Mouse (Mus musculus) hindbrain, embryonic 15.5 days (tissue): ENCODE data around the gene Srrm1. TPM values are rescaled to one million over a fixed set of nuclear protein-coding genes. Genes with fewer than 3 reads are reported as not detected.

Source experiments
- ATAC-seq: fragments of 200-750 bp; cut with Nextera tagmentation; 2 replicates; pipeline ENCODE4 v1.8.0; 2017; ENCODE audit warnings: low read depth, moderate number of reproducible peaks, moderate TSS enrichment; ENCODE audit not compliant: low FRiP score
- H3K27ac ChIP-seq: fragments of 300-500 bp; sonication (generic); replicated peaks from 2 replicates; pipeline ENCODE4 v1.5.1; 2015; ENCODE audit warnings: mild to moderate bottlenecking, inconsistent platforms
- H3K27me3 ChIP-seq: fragments of 300-500 bp; sonication (generic); 2 replicates; pipeline ENCODE4 v1.6.1; 2015; ENCODE audit warnings: control low read depth, inconsistent platforms
- H3K36me3 ChIP-seq: fragments of 300-500 bp; sonication (generic); 2 replicates; pipeline ENCODE4 v1.6.1; 2015; ENCODE audit warnings: control low read depth, inconsistent platforms
- H3K4me1 ChIP-seq: fragments of 300-500 bp; sonication (generic); replicated peaks from 2 replicates; pipeline ENCODE4 v1.6.1; 2015; ENCODE audit warnings: control low read depth, inconsistent platforms
- H3K4me2 ChIP-seq: fragments of 300-500 bp; sonication (generic); 2 replicates; pipeline ENCODE4 v1.6.1; 2015; ENCODE audit warnings: moderate library complexity, mild to moderate bottlenecking, inconsistent platforms
- H3K4me3 ChIP-seq: fragments of 300-500 bp; sonication (generic); 2 replicates; pipeline ENCODE4 v1.5.1; 2015; ENCODE audit warnings: mild to moderate bottlenecking, inconsistent platforms
- H3K9ac ChIP-seq: fragments of 300-500 bp; sonication (generic); 2 replicates; pipeline ENCODE4 v1.6.1; 2015; ENCODE audit warnings: inconsistent platforms
- H3K9me3 ChIP-seq: fragments of 300-500 bp; sonication (generic); 2 replicates; pipeline ENCODE4 v1.6.1; 2016; ENCODE audit warnings: control low read depth, inconsistent platforms
- WGBS: fragments of 180-500 bp; shearing (Covaris S2); methylation state at CpG from one replicate; pipeline ENCODE4 v1.1.7; 2015; 5-methylcytosine and 5-hydroxymethylcytosine counted together
- polyA plus RNA-seq: library from polyadenylated mRNA; unstranded; fragments of >200 nt; fragmentation: Nextera tagmentation; extraction: Ambion mirVana; gene quantifications from 2 replicates; pipeline ENCODE4 v1.2.1, GENCODE M21; 2015

Srrm1 gene
- polyA plus RNA-seq, 1 experiment from 2014 or later = 170 TPM

GRCm38 (mm10) chr4:135352326-135353065 is 625 bp downstream of the Srrm1 start:
- WGBS = under 1% methylated on average over 59 of the region's 67 CpGs

DNA sequence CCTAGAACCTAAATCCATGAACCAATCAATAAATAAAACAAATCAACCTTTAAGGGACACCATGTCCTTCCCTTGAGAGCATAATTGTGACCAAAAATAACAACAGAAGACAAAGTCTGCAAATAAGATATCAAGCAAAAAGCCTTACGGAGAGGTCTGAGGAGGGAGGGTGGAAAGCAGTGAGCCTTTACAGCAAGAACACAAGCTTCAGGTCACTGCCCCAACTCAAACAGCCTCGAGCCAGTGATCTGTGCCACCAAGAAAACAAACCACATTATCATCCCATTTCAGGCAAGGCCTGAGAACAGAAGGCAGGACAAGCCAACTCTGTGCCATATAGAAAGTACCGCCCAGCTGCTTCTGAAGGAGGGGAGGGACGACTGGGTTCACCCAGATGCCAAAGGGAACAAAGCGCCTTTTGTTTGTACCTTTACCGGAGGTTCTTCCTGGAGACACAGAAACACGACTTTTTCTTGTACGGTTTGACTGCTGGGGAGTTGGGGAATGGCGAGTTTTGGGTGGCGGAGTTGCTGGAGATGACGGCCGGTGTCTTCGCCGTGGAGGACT is 15.7 kb downstream of the Srrm1 start:
- no peaks in the 10 kb centered on the region for H3K27me3 ChIP-seq
- 74% methylated on average over 14 of the region's 14 CpGs for WGBS
- peaks cover 87% of the 10 kb centered on the region for H3K36me3 ChIP-seq
- H3K4me3 ChIP-seq = no peak overlapping the region
- H3K9ac ChIP-seq = no peak overlapping the region
- ATAC-seq = no peak
- H3K27ac ChIP-seq = no peak overlapping the region
- no peak overlapping the region for H3K4me2 ChIP-seq
- no peaks in the 10 kb centered on the region for H3K4me1 ChIP-seq
- no peaks in the 10 kb centered on the region for H3K9me3 ChIP-seq

More at GRCm38 (mm10) chr4:135352326-135353065, 625 bp downstream of the Srrm1 start:
- Histone ChIP-seq H3K9ac (peak overlapping the region; percentile 94), H3K36me3 (0 out of 2 replicates have a peak, but pooled peaks cover 2% of the 10 kb centered on the region), H3K27me3 (no peaks in the 10 kb centered on the region), H3K4me1 (peaks cover 22% of the 10 kb centered on the region), H3K9me3 (no peaks in the 10 kb centered on the region), H3K4me2 (peak overlapping the region; percentile 65), H3K27ac (peak overlapping the region; percentile 90), H3K4me3 (peak overlapping the region; percentile 84)
- peak; percentile 19 for ATAC-seq

DNA sequence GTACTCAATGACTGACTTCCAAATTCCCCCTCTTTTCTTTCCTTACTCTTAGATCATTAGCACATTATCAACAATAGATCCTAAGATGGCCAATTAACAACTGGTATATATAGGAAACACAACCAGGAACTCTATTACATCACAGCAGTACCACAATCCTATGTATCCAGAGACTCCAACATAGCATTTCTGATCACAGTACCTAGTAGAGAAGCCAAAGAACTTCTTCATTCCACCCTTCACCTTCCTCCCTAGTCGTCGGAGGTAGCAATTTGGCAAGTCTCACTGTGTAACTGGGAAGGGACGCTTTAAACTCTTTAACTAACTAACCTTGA is 17.1 kb downstream of the Srrm1 start:
- WGBS = 95% methylated on average over 3 of the region's 3 CpGs
- H3K27ac ChIP-seq = no peak overlapping the region
- H3K9ac ChIP-seq = no peak overlapping the region
- no peaks in the 10 kb centered on the region for H3K4me1 ChIP-seq
- no peaks in the 10 kb centered on the region for H3K27me3 ChIP-seq
- H3K9me3 ChIP-seq = no peaks in the 10 kb centered on the region
- ATAC-seq = no peak
- H3K4me3 ChIP-seq = no peak overlapping the region
- no peak overlapping the region for H3K4me2 ChIP-seq
- peaks cover 87% of the 10 kb centered on the region for H3K36me3 ChIP-seq

- Histone ChIP-seq H3K27me3 (no peaks in the 10 kb centered on the region), H3K36me3 (peaks cover 86% of the 10 kb centered on the region), H3K4me2 (no peak overlapping the region), H3K4me3 (no peak overlapping the region), H3K9ac (no peak overlapping the region), H3K27ac (no peak overlapping the region), H3K9me3 (no peaks in the 10 kb centered on the region), H3K4me1 (no peaks in the 10 kb centered on the region)
- WGBS = 82% methylated on average over 9 of the region's 9 CpGs
- no peak for ATAC-seq
These were observed 17.6 kb downstream of the Srrm1 start for GRCm38 (mm10) chr4:135335327-135336022.

DNA sequence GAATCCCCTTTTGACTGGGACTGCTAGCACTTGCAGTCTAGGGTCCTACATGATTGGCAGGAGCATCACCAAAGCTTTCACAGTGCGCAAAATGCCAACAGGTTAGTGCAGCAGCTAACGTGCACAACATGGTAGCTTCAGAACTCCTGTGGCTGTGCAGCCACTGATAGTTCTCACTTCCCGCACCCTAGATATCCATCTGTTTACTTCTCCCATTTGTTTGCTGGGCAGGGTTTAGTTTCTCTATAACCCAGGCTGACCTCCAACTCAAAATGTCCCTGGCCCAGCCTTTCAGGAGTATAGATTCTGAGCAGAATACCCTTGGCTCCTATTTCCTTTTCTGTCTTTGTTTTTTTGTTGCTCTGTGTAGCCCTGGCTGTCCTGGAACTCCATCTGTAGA is 26.7 kb downstream of the Srrm1 start:
- no peak for ATAC-seq
- Histone ChIP-seq H3K9ac (no peak overlapping the region), H3K4me2 (no peak overlapping the region), H3K36me3 (peaks cover 90% of the 10 kb centered on the region), H3K4me3 (no peak overlapping the region), H3K4me1 (no peaks in the 10 kb centered on the region), H3K27me3 (no peaks in the 10 kb centered on the region), H3K27ac (no peak overlapping the region), H3K9me3 (no peaks in the 10 kb centered on the region)
- 95% methylated on average over 3 of the region's 3 CpGs for whole genome bisulfite sequencing

GRCm38 (mm10) chr4:135326046-135326445 is 27.1 kb downstream of the Srrm1 start:
- Histone ChIP-seq H3K9me3 (no peaks in the 10 kb centered on the region), H3K27ac (no peak overlapping the region), H3K9ac (no peak overlapping the region), H3K4me3 (no peak overlapping the region), H3K36me3 (peaks cover 90% of the 10 kb centered on the region), H3K27me3 (no peaks in the 10 kb centered on the region), H3K4me1 (no peaks in the 10 kb centered on the region), H3K4me2 (no peak overlapping the region)
- ATAC-seq = no peak

- Histone ChIP-seq H3K27ac (no peak overlapping the region), H3K27me3 (no peaks in the 10 kb centered on the region), H3K4me3 (no peak overlapping the region), H3K9me3 (no peaks in the 10 kb centered on the region), H3K4me2 (no peak overlapping the region), H3K4me1 (no peaks in the 10 kb centered on the region), H3K36me3 (peaks cover 86% of the 10 kb centered on the region), H3K9ac (no peak overlapping the region)
- no peak for ATAC-seq
- 91% methylated on average over 8 of the region's 8 CpGs for WGBS
These were observed 30.1 kb downstream of the Srrm1 start for GRCm38 (mm10) chr4:135323021-135323420.

GRCm38 (mm10) chr4:135317966-135318365 is 35.2 kb downstream of the Srrm1 start:
- H3K9me3 ChIP-seq = no peaks in the 10 kb centered on the region
- H3K27ac ChIP-seq = no peak overlapping the region
- peaks cover 63% of the 10 kb centered on the region for H3K36me3 ChIP-seq
- WGBS = 20% methylated on average over 2 of the region's 2 CpGs
- H3K4me1 ChIP-seq = no peaks in the 10 kb centered on the region
- no peak overlapping the region for H3K9ac ChIP-seq
- H3K4me2 ChIP-seq = no peak overlapping the region
- H3K27me3 ChIP-seq = no peaks in the 10 kb centered on the region
- no peak overlapping the region for H3K4me3 ChIP-seq
- ATAC-seq = peak; percentile 91

DNA sequence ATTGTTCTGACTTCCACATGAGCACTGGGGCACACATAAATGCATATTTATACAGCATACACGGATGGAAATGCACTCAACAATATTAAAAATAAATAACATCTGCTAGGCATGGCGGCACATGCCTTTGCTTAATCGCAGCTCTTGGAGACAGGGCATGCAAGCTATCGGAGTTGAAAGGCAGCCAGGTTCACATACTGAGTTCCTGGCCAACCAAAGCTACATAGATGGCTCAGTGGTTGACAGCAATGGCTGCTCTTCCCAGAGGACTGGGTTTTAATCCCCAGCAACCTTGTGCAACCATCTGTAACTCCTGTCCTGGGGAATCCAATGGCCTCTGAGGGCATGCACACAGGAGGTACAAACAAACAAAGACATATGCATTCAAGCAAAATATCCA is 35.6 kb downstream of the Srrm1 start:
- H3K4me3 ChIP-seq = no peak overlapping the region
- no peaks in the 10 kb centered on the region for H3K27me3 ChIP-seq
- peaks cover 58% of the 10 kb centered on the region for H3K36me3 ChIP-seq
- H3K9me3 ChIP-seq = no peaks in the 10 kb centered on the region
- no peak overlapping the region for H3K9ac ChIP-seq
- WGBS = 79% methylated on average over 4 of the region's 4 CpGs
- no peak overlapping the region for H3K4me2 ChIP-seq
- ATAC-seq = peak; percentile 17; the same call in 1 of the 2 replicates
- H3K4me1 ChIP-seq = no peaks in the 10 kb centered on the region
- H3K27ac ChIP-seq = no peak overlapping the region

DNA sequence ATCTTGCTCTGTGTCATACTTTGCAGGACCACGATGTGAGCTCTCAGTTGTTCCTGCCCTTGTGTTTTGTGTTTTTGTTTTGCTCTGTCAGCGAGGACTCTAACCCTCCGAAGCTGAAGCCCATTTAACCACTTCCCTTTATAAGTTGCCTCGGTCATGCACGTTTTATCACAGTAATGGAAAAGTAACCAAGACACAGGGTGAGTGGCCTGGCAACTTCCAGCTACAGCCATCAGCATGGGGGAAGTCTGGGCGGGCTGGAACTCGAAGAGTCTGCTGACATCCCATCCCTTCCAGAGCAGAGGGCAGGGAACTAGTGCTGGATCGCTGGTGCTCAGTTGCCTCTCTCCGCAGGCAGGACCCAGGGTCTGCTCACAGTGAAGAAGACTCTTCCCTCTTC is 37.8 kb downstream of the Srrm1 start:
- WGBS = 98% methylated on average over 9 of the region's 9 CpGs
- no peaks in the 10 kb centered on the region for H3K9me3 ChIP-seq
- no peaks in the 10 kb centered on the region for H3K27me3 ChIP-seq
- no peak for ATAC-seq
- H3K4me3 ChIP-seq = no peak overlapping the region
- no peak overlapping the region for H3K4me2 ChIP-seq
- peaks cover 36% of the 10 kb centered on the region for H3K36me3 ChIP-seq
- no peaks in the 10 kb centered on the region for H3K4me1 ChIP-seq
- no peak overlapping the region for H3K9ac ChIP-seq
- no peak overlapping the region for H3K27ac ChIP-seq

- no peak overlapping the region for H3K4me2 ChIP-seq
- H3K36me3 ChIP-seq = peaks cover 31% of the 10 kb centered on the region
- no peaks in the 10 kb centered on the region for H3K9me3 ChIP-seq
- H3K27me3 ChIP-seq = no peaks in the 10 kb centered on the region
- ATAC-seq = no peak
- no peak overlapping the region for H3K27ac ChIP-seq
- no peaks in the 10 kb centered on the region for H3K4me1 ChIP-seq
- H3K9ac ChIP-seq = no peak overlapping the region
- WGBS = 86% methylated on average over 11 of the region's 11 CpGs
- H3K4me3 ChIP-seq = no peak overlapping the region
These were observed 38.7 kb downstream of the Srrm1 start for GRCm38 (mm10) chr4:135314419-135314832.

GRCm38 (mm10) chr4:135313761-135314241 is 39.3 kb downstream of the Srrm1 start:
- Histone ChIP-seq H3K9me3 (no peaks in the 10 kb centered on the region), H3K4me3 (no peak overlapping the region), H3K27ac (no peak overlapping the region), H3K4me2 (no peak overlapping the region), H3K36me3 (peaks cover 25% of the 10 kb centered on the region), H3K27me3 (no peaks in the 10 kb centered on the region), H3K4me1 (no peaks in the 10 kb centered on the region), H3K9ac (no peak overlapping the region)
- 86% methylated on average over 9 of the region's 9 CpGs for WGBS
- no peak for ATAC-seq
